Mouse (Mus musculus) midbrain, embryonic 12.5 days (tissue): ENCODE data around the gene Lin37. TPM values are rescaled to one million over a fixed set of nuclear protein-coding genes. Genes with fewer than 3 reads are reported as not detected.

Experiments
- ATAC-seq: fragments of 200-750 bp; cut with Nextera tagmentation; 2 replicates; pipeline ENCODE4 v1.8.0; 2017; ENCODE audit warnings: low read depth, moderate TSS enrichment, moderate library complexity; ENCODE audit not compliant: low FRiP score
- H3K27ac ChIP-seq: fragments of 300-500 bp; sonication (generic); replicated peaks from 2 replicates; pipeline ENCODE4 v1.5.1; 2016; ENCODE audit warnings: mild to moderate bottlenecking
- H3K27me3 ChIP-seq: fragments of 300-500 bp; sonication (generic); 2 replicates; pipeline ENCODE4 v1.6.1; 2016; ENCODE audit warnings: mild to moderate bottlenecking
- H3K36me3 ChIP-seq: fragments of 300-500 bp; sonication (generic); 2 replicates; pipeline ENCODE4 v1.6.1; 2016
- H3K4me1 ChIP-seq: fragments of 300-500 bp; sonication (generic); 2 replicates; pipeline ENCODE4 v1.6.1; 2016
- H3K4me2 ChIP-seq: fragments of 300-500 bp; sonication (generic); replicated peaks from 2 replicates; pipeline ENCODE4 v1.6.1; 2016; ENCODE audit warnings: mild to moderate bottlenecking, moderate library complexity
- H3K4me3 ChIP-seq: fragments of 300-500 bp; sonication (generic); 2 replicates; pipeline ENCODE4 v1.5.1; 2016; ENCODE audit warnings: mild to moderate bottlenecking
- H3K9ac ChIP-seq: fragments of 300-500 bp; sonication (generic); replicated peaks from 2 replicates; pipeline ENCODE4 v1.6.1; 2016; ENCODE audit warnings: mild to moderate bottlenecking, moderate library complexity
- H3K9me3 ChIP-seq: fragments of 300-500 bp; sonication (generic); 2 replicates; pipeline ENCODE4 v1.6.1; 2016; ENCODE audit warnings: mild to moderate bottlenecking
- WGBS: fragments of 180-500 bp; shearing (Covaris S2); methylation state at CpG from one replicate; pipeline ENCODE4 v1.1.7; 2016; 5-methylcytosine and 5-hydroxymethylcytosine counted together
- polyA plus RNA-seq: library from polyadenylated mRNA; unstranded; fragments of >200 nt; fragmentation: Nextera tagmentation; extraction: Ambion mirVana; gene quantifications from 2 replicates; pipeline ENCODE4 v1.2.1, GENCODE M21; 2016

Gene Lin37
- polyA plus RNA-seq, 1 experiment from 2014 or later = 53.0 TPM

- ATAC-seq = no peak
- peaks cover 3% of the 10 kb centered on the region for H3K4me1 ChIP-seq
- H3K4me2 ChIP-seq = no peak overlapping the region
- 95% methylated on average over 16 of the region's 16 CpGs for WGBS
- no peaks in the 10 kb centered on the region for H3K9me3 ChIP-seq
- H3K27me3 ChIP-seq = no peaks in the 10 kb centered on the region
- no peak overlapping the region for H3K9ac ChIP-seq
- no peak overlapping the region for H3K4me3 ChIP-seq
- H3K27ac ChIP-seq = no peak overlapping the region
- peaks cover 98% of the 10 kb centered on the region for H3K36me3 ChIP-seq
Observed at GRCm38 (mm10) chr7:30581547-30581946, 21.9 kb upstream of the Lin37 start.

GRCm38 (mm10) chr7:30579950-30580349 is 20.3 kb upstream of the Lin37 start:
- no peak for ATAC-seq
- Histone ChIP-seq H3K4me1 (no peaks in the 10 kb centered on the region), H3K27ac (no peak overlapping the region), H3K36me3 (peaks cover 98% of the 10 kb centered on the region), H3K4me3 (no peak overlapping the region), H3K4me2 (no peak overlapping the region), H3K9ac (no peak overlapping the region), H3K9me3 (no peaks in the 10 kb centered on the region), H3K27me3 (no peaks in the 10 kb centered on the region)
- WGBS = 96% methylated on average over 8 of the region's 8 CpGs

- WGBS = 87% methylated on average over 2 of the region's 2 CpGs
- no peaks in the 10 kb centered on the region for H3K4me1 ChIP-seq
- H3K4me2 ChIP-seq = no peak overlapping the region
- no peak for ATAC-seq
- no peaks in the 10 kb centered on the region for H3K27me3 ChIP-seq
- H3K27ac ChIP-seq = no peak overlapping the region
- peaks cover 97% of the 10 kb centered on the region for H3K36me3 ChIP-seq
- no peak overlapping the region for H3K9ac ChIP-seq
- H3K4me3 ChIP-seq = no peak overlapping the region
- no peaks in the 10 kb centered on the region for H3K9me3 ChIP-seq
Observed at GRCm38 (mm10) chr7:30572969-30573368, 13.3 kb upstream of the Lin37 start.

GRCm38 (mm10) chr7:30572389-30572788 is 12.8 kb upstream of the Lin37 start:
- no peaks in the 10 kb centered on the region for H3K27me3 ChIP-seq
- H3K4me3 ChIP-seq = no peak overlapping the region
- H3K27ac ChIP-seq = no peak overlapping the region
- H3K4me2 ChIP-seq = no peak overlapping the region
- no peaks in the 10 kb centered on the region for H3K9me3 ChIP-seq
- H3K4me1 ChIP-seq = no peaks in the 10 kb centered on the region
- H3K36me3 ChIP-seq = peaks cover 96% of the 10 kb centered on the region
- ATAC-seq = no peak
- H3K9ac ChIP-seq = no peak overlapping the region
- WGBS = 89% methylated on average over 5 of the region's 5 CpGs

GRCm38 (mm10) chr7:30567555-30567954 is 7.9 kb upstream of the Lin37 start:
- no peaks in the 10 kb centered on the region for H3K9me3 ChIP-seq
- H3K27me3 ChIP-seq = no peaks in the 10 kb centered on the region
- WGBS = 93% methylated on average over 11 of the region's 11 CpGs
- H3K4me3 ChIP-seq = no peak overlapping the region
- no peak overlapping the region for H3K4me2 ChIP-seq
- H3K4me1 ChIP-seq = peaks cover 9% of the 10 kb centered on the region
- H3K36me3 ChIP-seq = peaks cover 68% of the 10 kb centered on the region
- ATAC-seq = no peak
- no peak overlapping the region for H3K27ac ChIP-seq
- no peak overlapping the region for H3K9ac ChIP-seq

GRCm38 (mm10) chr7:30566033-30566432 is 6.4 kb upstream of the Lin37 start:
- Histone ChIP-seq H3K4me3 (no peak overlapping the region), H3K4me1 (peaks cover 15% of the 10 kb centered on the region), H3K36me3 (peaks cover 55% of the 10 kb centered on the region), H3K27me3 (no peaks in the 10 kb centered on the region), H3K9ac (no peak overlapping the region), H3K9me3 (no peaks in the 10 kb centered on the region), H3K27ac (no peak overlapping the region), H3K4me2 (no peak overlapping the region)
- WGBS = 89% methylated on average over 9 of the region's 9 CpGs
- no peak for ATAC-seq

- 94% methylated on average over 12 of the region's 12 CpGs for WGBS
- no peak for ATAC-seq
- H3K36me3 ChIP-seq = peaks cover 45% of the 10 kb centered on the region
Observed at GRCm38 (mm10) chr7:30564970-30565571, 5.4 kb upstream of the Lin37 start, which contains the start of gene Igflr1. Gene Igflr1, plus strand, starts transcription at chr7:30565427.

GRCm38 (mm10) chr7:30563906-30564280 is 4.3 kb upstream of the Lin37 start:
- H3K36me3 ChIP-seq = peaks cover 34% of the 10 kb centered on the region
- peak overlapping the region; percentile 76 for H3K4me3 ChIP-seq
- WGBS = 24% methylated on average over 6 of the region's 6 CpGs
- peak overlapping the region; percentile 62 for H3K4me2 ChIP-seq
- peak; percentile 0; the same call in 1 of the 2 replicates for ATAC-seq
- no peaks in the 10 kb centered on the region for H3K27me3 ChIP-seq
- H3K9ac ChIP-seq = peak overlapping the region; percentile 81; the same call in 1 of the 2 replicates
- H3K27ac ChIP-seq = peak overlapping the region; percentile 92
- no peaks in the 10 kb centered on the region for H3K9me3 ChIP-seq
- peaks cover 23% of the 10 kb centered on the region for H3K4me1 ChIP-seq

More at GRCm38 (mm10) chr7:30564970-30565571, 5.4 kb upstream of the Lin37 start, which contains the start of gene Igflr1:
- Histone ChIP-seq H3K4me3 (0 out of 2 replicates have a peak within 1 kb of the TSS, but pooled peaks have one; percentile 7), H3K9ac (no peak within 1 kb of the TSS), H3K9me3 (no peaks in the 10 kb centered on the region), H3K27ac (no peak within 1 kb of the TSS), H3K4me1 (peaks cover 18% of the 10 kb centered on the region), H3K4me2 (peak within 1 kb of the TSS; percentile 62; the same call in 1 of the 2 replicates), H3K27me3 (no peaks in the 10 kb centered on the region)

GRCm38 (mm10) chr7:30563117-30563905 is 3.7 kb upstream of the Lin37 start, which contains the start of the genes U2af1l4, Gm49396 and Psenen:
Gene U2af1l4, plus strand, starts transcription at chr7:30563301.
Gene Gm49396, plus strand, starts transcription at chr7:30563344.
Gene Psenen, minus strand, starts transcription at chr7:30563627.
- Histone ChIP-seq H3K36me3 (peaks cover 28% of the 10 kb centered on the region), H3K27ac (peak within 1 kb of the TSS; percentile 92), H3K9me3 (no peaks in the 10 kb centered on the region), H3K9ac (peak within 1 kb of the TSS; percentile 81), H3K4me3 (peak within 1 kb of the TSS; percentile 76), H3K4me2 (peak within 1 kb of the TSS; percentile 77), H3K27me3 (no peaks in the 10 kb centered on the region), H3K4me1 (peaks cover 29% of the 10 kb centered on the region)
- under 1% methylated on average over 45 of the region's 45 CpGs for WGBS
- peak; percentile 85 for ATAC-seq

- H3K4me2 ChIP-seq = peak overlapping the region; percentile 77
- H3K4me1 ChIP-seq = peaks cover 34% of the 10 kb centered on the region
- H3K9me3 ChIP-seq = no peaks in the 10 kb centered on the region
- peak overlapping the region; percentile 71 for H3K9ac ChIP-seq
- H3K27ac ChIP-seq = peak overlapping the region; percentile 92
- WGBS = 3% methylated on average over 27 of the region's 27 CpGs
- peak overlapping the region; percentile 76 for H3K4me3 ChIP-seq
- ATAC-seq = peak; percentile 5; the same call in 1 of the 2 replicates
- peaks cover 23% of the 10 kb centered on the region for H3K36me3 ChIP-seq
- H3K27me3 ChIP-seq = no peaks in the 10 kb centered on the region
Observed at GRCm38 (mm10) chr7:30562526-30563116, 3.0 kb upstream of the Lin37 start.

GRCm38 (mm10) chr7:30560296-30560695 is 658 bp upstream of the Lin37 start:
- H3K27ac ChIP-seq = no peak overlapping the region
- ATAC-seq = no peak
- no peak overlapping the region for H3K4me3 ChIP-seq
- H3K4me2 ChIP-seq = no peak overlapping the region
- H3K36me3 ChIP-seq = peaks cover 22% of the 10 kb centered on the region
- peaks cover 34% of the 10 kb centered on the region for H3K4me1 ChIP-seq
- H3K9ac ChIP-seq = no peak overlapping the region
- H3K9me3 ChIP-seq = no peaks in the 10 kb centered on the region
- H3K27me3 ChIP-seq = no peaks in the 10 kb centered on the region
- WGBS = 78% methylated on average over 2 of the region's 2 CpGs
